Mouse (Mus musculus) mesoderm, embryonic 11.5 days (tissue): ENCODE results near the gene Ankrd45.
"Not testable (repeated sequence)": the region's sequence is repeated elsewhere in the genome, so short reads cannot be mapped to it uniquely, and the experiment has no call there.

Experiments
- DNase-seq: peaks from one replicate; pipeline ENCODE4 v3.0.0-alpha.2; 2012; ENCODE audit warnings: low read depth, low spot score

The Ankrd45 gene

GRCm38 (mm10) chr1:161142531-161143159, at the start of gene Ankrd45:
Ankrd45 (plus strand) TSS chr1:161142691.
- peak; percentile 84 for DNase-seq

- DNase-seq, result no peak
Measured at GRCm38 (mm10) chr1:161099721-161100405, 42.6 kb upstream of the Ankrd45 start.

- no peak for DNase-seq
Measured at GRCm38 (mm10) chr1:161103842-161104241, 38.6 kb upstream of the Ankrd45 start.

- DNase-seq, result no peak
Measured at GRCm38 (mm10) chr1:161109216-161109615, 33.3 kb upstream of the Ankrd45 start.

- DNase-seq, result no peak
Measured at GRCm38 (mm10) chr1:161114591-161114990, 27.9 kb upstream of the Ankrd45 start.

- DNase-seq, result no peak
Measured at GRCm38 (mm10) chr1:161122661-161123418, 19.7 kb upstream of the Ankrd45 start.

GRCm38 (mm10) chr1:161126461-161126860, 16.0 kb upstream of the Ankrd45 start:
- DNase-seq, result no peak

- DNase-seq, result peak; percentile 96
Measured at GRCm38 (mm10) chr1:161130726-161131664, 11.5 kb upstream of the Ankrd45 start, which contains the start of gene Klhl20. Klhl20 (minus strand) TSS chr1:161131511.

GRCm38 (mm10) chr1:161139496-161139895, 3.0 kb upstream of the Ankrd45 start:
- no peak for DNase-seq

- no peak for DNase-seq
Measured at GRCm38 (mm10) chr1:161140026-161140762, 2.3 kb upstream of the Ankrd45 start.

- no peak for DNase-seq
Measured at GRCm38 (mm10) chr1:161143216-161143615, 725 bp downstream of the Ankrd45 start.

- DNase-seq, result not testable (repeated sequence)
Measured at GRCm38 (mm10) chr1:161145611-161146010, 3.1 kb downstream of the Ankrd45 start.

GRCm38 (mm10) chr1:161147888-161148287, 5.4 kb downstream of the Ankrd45 start:
- no peak for DNase-seq

GRCm38 (mm10) chr1:161151098-161151497, 8.6 kb downstream of the Ankrd45 start:
- no peak for DNase-seq

GRCm38 (mm10) chr1:161156546-161156945, 14.1 kb downstream of the Ankrd45 start:
- no peak for DNase-seq

GRCm38 (mm10) chr1:161159214-161159613, 16.7 kb downstream of the Ankrd45 start, which contains the start of gene Tex50:
Tex50 (minus strand) TSS chr1:161159314.
- no peak for DNase-seq

- DNase-seq, result no peak
Measured at GRCm38 (mm10) chr1:161160266-161160665, 17.8 kb downstream of the Ankrd45 start.

GRCm38 (mm10) chr1:161170651-161171050, 28.2 kb downstream of the Ankrd45 start:
- peak; percentile 80 for DNase-seq

- peak; percentile 61 for DNase-seq
Measured at GRCm38 (mm10) chr1:161180674-161181073, 38.2 kb downstream of the Ankrd45 start.

GRCm38 (mm10) chr1:161182386-161182785, 39.9 kb downstream of the Ankrd45 start:
- no peak for DNase-seq
